Mouse (Mus musculus): ENCODE results near the gene Kif1b.

The Kif1b gene

GRCm38 (mm10) chr4:149176645-149177044 is 130.8 kb downstream of the Kif1b start:
- no peak for DNase-seq (ENCODE audit: extremely low read depth, insufficient read length, low spot score)

GRCm38 (mm10) chr4:149173661-149174060 is 133.8 kb downstream of the Kif1b start:
- no peak for DNase-seq (ENCODE audit: extremely low read depth, insufficient read length, low spot score)

GRCm38 (mm10) chr4:149172666-149173065 is 134.8 kb downstream of the Kif1b start:
- peak; percentile 61 for DNase-seq (ENCODE audit: extremely low read depth, insufficient read length, low spot score)

- DNase-seq (ENCODE audit: extremely low read depth, insufficient read length, low spot score): peak; percentile 48
Observed at GRCm38 (mm10) chr4:149172083-149172482, 135.4 kb downstream of the Kif1b start.

GRCm38 (mm10) chr4:149171581-149171981 is 135.9 kb downstream of the Kif1b start:
- DNase-seq (ENCODE audit: extremely low read depth, insufficient read length, low spot score): peak; percentile 68

- DNase-seq (ENCODE audit: extremely low read depth, insufficient read length, low spot score): peak; percentile 76
Observed at GRCm38 (mm10) chr4:149170394-149170931, 137.0 kb downstream of the Kif1b start.

GRCm38 (mm10) chr4:149169926-149170325 is 137.6 kb downstream of the Kif1b start:
- peak; percentile 56 for DNase-seq (ENCODE audit: extremely low read depth, insufficient read length, low spot score)

GRCm38 (mm10) chr4:149168016-149168415 is 139.5 kb downstream of the Kif1b start:
- DNase-seq (ENCODE audit: extremely low read depth, insufficient read length, low spot score): no peak

- no peak for DNase-seq (ENCODE audit: extremely low read depth, insufficient read length, low spot score)
Observed at GRCm38 (mm10) chr4:149166957-149167611, 140.4 kb downstream of the Kif1b start.

- peak; percentile 96 for DNase-seq (ENCODE audit: extremely low read depth, insufficient read length, low spot score)
Observed at GRCm38 (mm10) chr4:149166215-149166946, 141.1 kb downstream of the Kif1b start, which contains the start of gene Pgd. Pgd (minus strand) TSS chr4:149166771.

- DNase-seq (ENCODE audit: extremely low read depth, insufficient read length, low spot score): no peak
Observed at GRCm38 (mm10) chr4:149164150-149164549, 143.3 kb downstream of the Kif1b start.

- no peak for DNase-seq (ENCODE audit: extremely low read depth, insufficient read length, low spot score)
Observed at GRCm38 (mm10) chr4:149163196-149163595, 144.3 kb downstream of the Kif1b start.

- peak; percentile 41 for DNase-seq (ENCODE audit: extremely low read depth, insufficient read length, low spot score)
Observed at GRCm38 (mm10) chr4:149161166-149161565, 146.3 kb downstream of the Kif1b start.

- no peak for DNase-seq (ENCODE audit: extremely low read depth, insufficient read length, low spot score)
Observed at GRCm38 (mm10) chr4:149159891-149160290, 147.6 kb downstream of the Kif1b start.

- DNase-seq (ENCODE audit: extremely low read depth, insufficient read length, low spot score): no peak
Observed at GRCm38 (mm10) chr4:149159203-149159602, 148.3 kb downstream of the Kif1b start.

GRCm38 (mm10) chr4:149157415-149157973 is 150.0 kb downstream of the Kif1b start:
- no peak for DNase-seq (ENCODE audit: extremely low read depth, insufficient read length, low spot score)

- no peak for DNase-seq (ENCODE audit: extremely low read depth, insufficient read length, low spot score)
Observed at GRCm38 (mm10) chr4:149155711-149156110, 151.8 kb downstream of the Kif1b start.

GRCm38 (mm10) chr4:149154859-149155258 is 152.6 kb downstream of the Kif1b start:
- DNase-seq (ENCODE audit: extremely low read depth, insufficient read length, low spot score): no peak

- no peak for DNase-seq (ENCODE audit: extremely low read depth, insufficient read length, low spot score)
Observed at GRCm38 (mm10) chr4:149150721-149151120, 156.8 kb downstream of the Kif1b start.

- DNase-seq (ENCODE audit: extremely low read depth, insufficient read length, low spot score): no peak
Observed at GRCm38 (mm10) chr4:149150256-149150655, 157.2 kb downstream of the Kif1b start.

GRCm38 (mm10) chr4:149149611-149150010 is 157.9 kb downstream of the Kif1b start:
- no peak for DNase-seq (ENCODE audit: extremely low read depth, insufficient read length, low spot score)
